Comparison of ENCODE assay signal across 8 mouse cellular contexts in the genomic region with DNA sequence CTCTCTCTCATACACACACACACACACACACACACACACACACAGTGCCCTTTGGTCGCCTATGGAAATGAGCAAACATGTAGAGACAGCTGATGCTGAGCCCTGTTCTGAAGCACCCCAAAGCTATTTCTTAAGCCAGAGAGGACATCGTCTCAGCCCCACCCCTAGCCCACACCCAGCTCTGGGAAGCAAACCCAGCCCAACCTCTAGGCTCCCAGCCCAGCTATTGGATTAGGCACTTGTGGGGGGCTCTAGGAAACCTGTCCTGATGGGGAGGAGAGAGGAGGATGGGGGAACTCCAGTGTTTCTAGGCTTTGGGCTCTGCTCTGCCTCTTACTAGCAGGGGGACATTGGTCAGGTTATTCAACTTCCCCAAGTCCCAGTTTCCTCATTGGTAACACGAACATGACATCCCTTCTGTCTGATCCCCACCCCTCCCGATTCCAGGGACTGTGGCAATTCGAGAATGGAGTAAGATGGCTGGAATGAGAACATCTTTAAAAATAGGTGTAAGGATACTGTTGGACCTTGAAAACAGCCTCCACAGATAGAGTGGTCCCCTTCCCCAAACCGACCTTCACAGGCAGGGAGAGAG. TPM values are rescaled to one million over a fixed set of nuclear protein-coding genes. Genes with fewer than 3 reads are reported as not detected.
DNase-seq lines count a peak whose midpoint lies in the region; ATAC-seq and TF ChIP-seq lines count a peak whose summit lies in the region.

No protein-coding gene starts in this region.

- WGBS in heart, embryonic 12.5 days: 16% methylated on average over 6 of the region's 6 CpGs
- 15% methylated on average over 6 of the region's 6 CpGs for WGBS in hindbrain, embryonic 16.5 days
- whole genome bisulfite sequencing in midbrain, embryonic 15.5 days: 11% methylated on average over 6 of the region's 6 CpGs

- 0 out of 2 replicates have a peak overlapping the region, but pooled peaks have one; percentile 22 for H3K9ac ChIP-seq in heart, embryonic 12.5 days
- peak overlapping the region; percentile 30; the same call in 1 of the 2 replicates for H3K9ac ChIP-seq in hindbrain, embryonic 16.5 days (ENCODE audit: low read depth, low read length)
- peak overlapping the region; percentile 33 for H3K9ac ChIP-seq in midbrain, embryonic 15.5 days

- no peaks in the 10 kb centered on the region for H3K9me3 ChIP-seq in heart, embryonic 12.5 days (replicated peaks)
- H3K9me3 ChIP-seq in hindbrain, embryonic 16.5 days (ENCODE audit: control insufficient read depth, low read length): no peaks in the 10 kb centered on the region
- no peaks in the 10 kb centered on the region for H3K9me3 ChIP-seq in midbrain, embryonic 15.5 days

- peaks cover 12% of the 10 kb centered on the region for H3K36me3 ChIP-seq in heart, embryonic 12.5 days
- peaks cover 11% of the 10 kb centered on the region for H3K36me3 ChIP-seq in hindbrain, embryonic 16.5 days (ENCODE audit: control insufficient read depth, insufficient read depth, low read length)
- H3K36me3 ChIP-seq in midbrain, embryonic 15.5 days (replicated peaks): peaks cover 10% of the 10 kb centered on the region

- no peak for ATAC-seq in heart, embryonic 12.5 days (ENCODE audit: insufficient number of reproducible peaks, low FRiP score)
- no peak for ATAC-seq in hindbrain, embryonic 16.5 days
- ATAC-seq in midbrain, embryonic 15.5 days (replicated peaks): no peak

- no peak for TF ChIP-seq POLR2A in cortical plate, adult 2 months (IDR thresholded peaks at IDR 0.05; ENCODE audit: extremely low read depth, insufficient read depth, low read length)

- DNase-seq in heart, adult 18-20 months: no peak
- DNase-seq in right cerebral cortex, adult 2 months (ENCODE audit: low spot score in 2 of 2): no peak
- DNase-seq in kidney, postnatal 14 days: no peak
- DNase-seq in layer of hippocampus, adult 8-10 months (ENCODE audit: low spot score in 2 of 2): no peak

- H3K27ac ChIP-seq in heart, embryonic 12.5 days (ENCODE audit: poor library complexity, severe bottlenecking): no peak overlapping the region
- H3K27ac ChIP-seq in cortical plate, adult 2 months (ENCODE audit: insufficient read depth, low read length): no peak overlapping the region
- H3K27ac ChIP-seq in hindbrain, embryonic 16.5 days (ENCODE audit: low read depth, low read length): no peak overlapping the region
- no peak overlapping the region for H3K27ac ChIP-seq in midbrain, embryonic 15.5 days

- H3K27me3 ChIP-seq in heart, embryonic 12.5 days (replicated peaks): peaks cover 27% of the 10 kb centered on the region
- H3K27me3 ChIP-seq in hindbrain, embryonic 16.5 days (replicated peaks; ENCODE audit: control insufficient read depth, insufficient read depth, low read length): no peaks in the 10 kb centered on the region
- H3K27me3 ChIP-seq in midbrain, embryonic 15.5 days (replicated peaks): no peaks in the 10 kb centered on the region

- H3K4me3 ChIP-seq in heart, embryonic 12.5 days: peak overlapping the region; percentile 58
- peak overlapping the region; percentile 87 for H3K4me3 ChIP-seq in cortical plate, adult 2 months (ENCODE audit: insufficient read depth, low read length)
- peak overlapping the region; percentile 78 for H3K4me3 ChIP-seq in hindbrain, embryonic 16.5 days (ENCODE audit: low read length)
- peak overlapping the region; percentile 85 for H3K4me3 ChIP-seq in midbrain, embryonic 15.5 days

- peak overlapping the region; percentile 87 for H3K4me2 ChIP-seq in heart, embryonic 12.5 days
- H3K4me2 ChIP-seq in hindbrain, embryonic 16.5 days (ENCODE audit: low read length): peak overlapping the region; percentile 95
- H3K4me2 ChIP-seq in midbrain, embryonic 15.5 days: peak overlapping the region; percentile 96

- TF ChIP-seq CTCF in cortical plate, adult 2 months (IDR thresholded peaks at IDR 0.05; ENCODE audit: extremely low read depth, insufficient read depth, low read length): no peak

- H3K4me1 ChIP-seq in heart, embryonic 12.5 days (replicated peaks): peaks cover 24% of the 10 kb centered on the region
- H3K4me1 ChIP-seq in cortical plate, adult 2 months (ENCODE audit: control insufficient read depth, insufficient read depth, low read length): peaks cover 4% of the 10 kb centered on the region; the same call in 1 of the 2 replicates
- peaks cover 20% of the 10 kb centered on the region for H3K4me1 ChIP-seq in hindbrain, embryonic 16.5 days (ENCODE audit: control insufficient read depth, insufficient read depth, low read depth, low read length)
- peaks cover 29% of the 10 kb centered on the region for H3K4me1 ChIP-seq in midbrain, embryonic 15.5 days

RNA-seq across cellular contexts. Expression of gene Abcg4, which starts 2.1 kb away (rescaled TPM):
- 4.3 and 4.6 TPM in 2 replicates for polyA plus RNA-seq in heart, embryonic 12.5 days (2016; fragmentation: Nextera tagmentation; extraction: Ambion mirVana)
- under 1 TPM; 0.30 to 0.85 TPM for total RNA-seq in heart, adult 18-20 months (2021)
- 86.3 and 91.1 TPM in 2 replicates for polyA plus RNA-seq in cortical plate, adult 2 months (2012; rRNA removed)
- 33.7 and 36.2 TPM in 2 replicates for polyA plus RNA-seq in hindbrain, embryonic 16.5 days (2015; fragmentation: Nextera tagmentation; extraction: Ambion mirVana)
- polyA plus RNA-seq in midbrain, embryonic 15.5 days (2015; fragmentation: Nextera tagmentation; extraction: Ambion mirVana): 30.4 and 31.1 TPM in 2 replicates
- total RNA-seq in layer of hippocampus, adult 8-10 months (2022): 10 to 100 TPM; 69.2 to 77.6 (median 71.1) TPM

RNA-seq across cellular contexts. Expression of gene Nlrx1, which starts 18.0 kb away (rescaled TPM):
- 6.9 and 7.7 TPM in 2 replicates for polyA plus RNA-seq in heart, embryonic 12.5 days (2016; fragmentation: Nextera tagmentation; extraction: Ambion mirVana)
- 10 to 100 TPM; 21.7 to 25.6 TPM for total RNA-seq in heart, adult 18-20 months (2021)
- polyA plus RNA-seq in cortical plate, adult 2 months (2012; rRNA removed): 7.0 and 8.0 TPM in 2 replicates
- 4.7 and 5.4 TPM in 2 replicates for polyA plus RNA-seq in hindbrain, embryonic 16.5 days (2015; fragmentation: Nextera tagmentation; extraction: Ambion mirVana)
- 4.8 and 5.1 TPM in 2 replicates for polyA plus RNA-seq in midbrain, embryonic 15.5 days (2015; fragmentation: Nextera tagmentation; extraction: Ambion mirVana)
- total RNA-seq in layer of hippocampus, adult 8-10 months (2022): 10 to 100 TPM in 3 of 4 experiments, 1 to 10 TPM in 1; 8.7 to 13.1 (median 10.5) TPM

RNA-seq across cellular contexts. Expression of gene Hinfp, which starts 19.1 kb away (rescaled TPM):
- 16.5 and 18.3 TPM in 2 replicates for polyA plus RNA-seq in heart, embryonic 12.5 days (2016; fragmentation: Nextera tagmentation; extraction: Ambion mirVana)
- 1 to 10 TPM; 8.1 TPM for total RNA-seq in heart, adult 18-20 months (2021)
- 27.6 and 33.6 TPM in 2 replicates for polyA plus RNA-seq in cortical plate, adult 2 months (2012; rRNA removed)
- polyA plus RNA-seq in hindbrain, embryonic 16.5 days (2015; fragmentation: Nextera tagmentation; extraction: Ambion mirVana): 22.3 and 26.6 TPM in 2 replicates
- polyA plus RNA-seq in midbrain, embryonic 15.5 days (2015; fragmentation: Nextera tagmentation; extraction: Ambion mirVana): 28.4 and 30.5 TPM in 2 replicates
- 10 to 100 TPM; 32.0 to 40.3 (median 38.4) TPM for total RNA-seq in layer of hippocampus, adult 8-10 months (2022)

RNA-seq across cellular contexts. Expression of gene C2cd2l, which starts 33.7 kb away (rescaled TPM):
- polyA plus RNA-seq in heart, embryonic 12.5 days (2016; fragmentation: Nextera tagmentation; extraction: Ambion mirVana): 8.6 and 10.3 TPM in 2 replicates
- total RNA-seq in heart, adult 18-20 months (2021): 10 to 100 TPM; 13.7 to 19.6 TPM
- polyA plus RNA-seq in cortical plate, adult 2 months (2012; rRNA removed): 203 and 213 TPM in 2 replicates
- polyA plus RNA-seq in hindbrain, embryonic 16.5 days (2015; fragmentation: Nextera tagmentation; extraction: Ambion mirVana): 23.1 and 27.1 TPM in 2 replicates
- 27.3 and 30.6 TPM in 2 replicates for polyA plus RNA-seq in midbrain, embryonic 15.5 days (2015; fragmentation: Nextera tagmentation; extraction: Ambion mirVana)
- total RNA-seq in layer of hippocampus, adult 8-10 months (2022): 100 to 1,000 TPM; 177 to 228 (median 205) TPM

RNA-seq across cellular contexts. Expression of gene Pdzd3, which starts 35.1 kb away (rescaled TPM):
- not detected in 2 replicates for polyA plus RNA-seq in heart, embryonic 12.5 days (2016; fragmentation: Nextera tagmentation; extraction: Ambion mirVana)
- 1 to 10 TPM; 4.6 to 5.4 TPM for total RNA-seq in heart, adult 18-20 months (2021)
- polyA plus RNA-seq in cortical plate, adult 2 months (2012; rRNA removed): 0.40 and 0.71 TPM in 2 replicates
- polyA plus RNA-seq in hindbrain, embryonic 16.5 days (2015; fragmentation: Nextera tagmentation; extraction: Ambion mirVana): 0.38 and 0.40 TPM in 2 replicates
- polyA plus RNA-seq in midbrain, embryonic 15.5 days (2015; fragmentation: Nextera tagmentation; extraction: Ambion mirVana): 0.44 and 0.96 TPM in 2 replicates
- 1 to 10 TPM in 3 of 4 experiments, under 1 TPM in 1; 0.49 to 2.0 (median 1.1) TPM for total RNA-seq in layer of hippocampus, adult 8-10 months (2022)
